Mouse (Mus musculus) spleen, adult 2 months (tissue): ENCODE measurements around the gene Gm28035.

Experiments used
- CTCF ChIP-seq: fragments of 200-500 bp; IDR thresholded peaks from 2 replicates; pipeline ENCODE4 v1.5.1; 2011; ENCODE audit warnings: mild to moderate bottlenecking, inconsistent platforms; ENCODE audit not compliant: insufficient read depth, insufficient read length, insufficient replicate concordance; ENCODE audit errors: extremely low read depth
- POLR2A ChIP-seq: fragments of 200-500 bp; IDR thresholded peaks from 2 replicates; pipeline ENCODE4 v1.6.1; 2011; ENCODE audit warnings: low read depth, low read length, inconsistent platforms

GRCm38 (mm10) chr2:30251417-30252104 is 11.2 kb downstream of the Gm28035 start:
- TF ChIP-seq CTCF (no peak), POLR2A (peak; percentile 33; the same call in 1 of the 2 replicates)
